Mouse (Mus musculus): ENCODE data around the gene Plscr3. TPM values are rescaled to one million over a fixed set of nuclear protein-coding genes. Genes with fewer than 3 reads are reported as not detected.

Gene Plscr3
- polyA plus RNA-seq, 1 experiment = 35.4 TPM

DNA sequence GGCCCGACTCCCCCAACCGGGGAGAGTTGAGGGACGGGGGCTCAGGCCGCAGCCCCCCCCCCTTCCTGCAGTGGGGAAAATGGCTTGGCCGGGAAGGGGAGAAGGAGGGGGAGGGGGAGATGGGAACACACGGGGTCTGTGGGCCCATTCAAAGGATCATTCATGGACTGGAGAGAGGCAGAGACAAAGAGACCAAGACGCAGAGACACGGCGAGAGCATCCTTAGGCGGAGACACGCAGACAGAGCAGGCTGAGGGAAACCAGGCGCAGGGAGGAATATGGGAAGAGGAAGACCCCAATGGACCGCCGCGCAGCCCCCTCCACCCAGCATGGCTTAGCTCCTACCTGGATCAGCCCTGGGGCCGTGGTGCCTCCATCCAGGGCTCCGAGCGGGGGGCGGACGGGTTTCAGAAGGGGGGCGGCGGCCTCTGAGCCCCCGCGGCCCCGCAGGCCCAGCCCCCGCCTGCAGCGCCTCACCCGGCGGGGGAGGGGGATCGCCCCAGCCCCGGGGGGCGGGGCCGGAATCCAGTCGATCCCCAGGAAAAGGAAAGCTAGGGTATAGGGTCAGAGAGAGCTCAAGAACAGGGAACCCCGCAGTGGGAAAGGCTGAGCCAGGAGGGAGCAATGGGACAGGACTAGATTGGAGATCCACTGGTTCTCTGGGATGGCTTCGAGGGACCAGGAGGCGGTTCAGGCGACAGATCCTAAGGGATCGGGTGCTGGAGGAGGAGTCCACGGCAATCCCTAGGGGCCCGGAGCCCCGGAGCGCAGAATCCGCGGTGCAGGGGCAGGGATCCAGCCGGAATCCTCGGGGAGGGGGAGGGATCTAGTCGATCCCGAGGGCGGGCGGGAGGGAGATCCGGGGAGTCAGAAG is 9.2 kb upstream of the Plscr3 start:
- 6% methylated on average over 49 of the region's 52 CpGs for WGBS
- Histone ChIP-seq H3K36me3 (ENCODE audit: control insufficient read depth, insufficient read depth, low read length) (no peaks in the 10 kb centered on the region), H3K4me1 (ENCODE audit: control insufficient read depth, insufficient read depth, insufficient read length) (peaks cover 10% of the 10 kb centered on the region), H3K4me3 (ENCODE audit: extremely low read depth, insufficient read depth, insufficient read length) (peak overlapping the region; percentile 76), H3K27ac (ENCODE audit: insufficient read depth, low read length) (no peak overlapping the region), H3K27me3 (ENCODE audit: control insufficient read depth, insufficient read depth, low read length) (peaks cover 13% of the 10 kb centered on the region)
- TF ChIP-seq CTCF (IDR thresholded peaks at IDR 0.05; ENCODE audit: extremely low read depth, insufficient read depth, insufficient read length, insufficient replicate concordance) (no peak), POLR2A (IDR thresholded peaks at IDR 0.05; ENCODE audit: low read depth, low read length) (no peak)
- no peak for DNase-seq (ENCODE audit: low read depth in 1 of 2, low spot score in 2 of 2)

DNA sequence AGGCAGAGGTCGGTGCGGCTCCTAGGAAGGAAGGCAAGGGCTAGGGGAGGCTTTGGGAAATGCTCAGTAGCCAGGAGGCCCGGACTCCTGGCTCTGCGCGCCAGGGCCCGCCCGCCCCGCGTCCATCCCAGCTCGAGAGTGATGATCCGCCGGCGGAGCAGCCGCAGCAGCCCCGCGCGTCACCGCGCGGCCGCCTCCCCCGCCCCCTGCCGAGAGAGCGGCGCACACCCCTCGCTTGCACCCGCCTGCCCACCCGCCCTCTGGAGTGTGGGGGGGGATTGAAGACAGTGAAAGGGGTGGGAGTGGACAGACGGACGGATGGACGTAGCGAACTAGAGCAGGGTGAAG is 8.6 kb upstream of the Plscr3 start, which contains the start of gene Nlgn2:
Gene Nlgn2, minus strand, starts transcription at position 181 of the 348 bp plus-strand sequence.
- no peak for TF ChIP-seq CTCF (IDR thresholded peaks at IDR 0.05; ENCODE audit: extremely low read depth, insufficient read depth, insufficient read length, insufficient replicate concordance)
- TF ChIP-seq POLR2A (IDR thresholded peaks at IDR 0.05; ENCODE audit: low read depth, low read length) = no peak
- WGBS = 2% methylated on average over 32 of the region's 32 CpGs
- Histone ChIP-seq H3K4me3 (ENCODE audit: extremely low read depth, insufficient read depth, insufficient read length) (peak within 1 kb of the TSS; percentile 76), H3K36me3 (ENCODE audit: control insufficient read depth, insufficient read depth, low read length) (no peaks in the 10 kb centered on the region), H3K27me3 (ENCODE audit: control insufficient read depth, insufficient read depth, low read length) (peaks cover 13% of the 10 kb centered on the region), H3K27ac (ENCODE audit: insufficient read depth, low read length) (peak within 1 kb of the TSS; percentile 46), H3K4me1 (ENCODE audit: control insufficient read depth, insufficient read depth, insufficient read length) (peaks cover 10% of the 10 kb centered on the region)
- DNase-seq (ENCODE audit: low read depth in 1 of 2, low spot score in 2 of 2) = no peak

DNA sequence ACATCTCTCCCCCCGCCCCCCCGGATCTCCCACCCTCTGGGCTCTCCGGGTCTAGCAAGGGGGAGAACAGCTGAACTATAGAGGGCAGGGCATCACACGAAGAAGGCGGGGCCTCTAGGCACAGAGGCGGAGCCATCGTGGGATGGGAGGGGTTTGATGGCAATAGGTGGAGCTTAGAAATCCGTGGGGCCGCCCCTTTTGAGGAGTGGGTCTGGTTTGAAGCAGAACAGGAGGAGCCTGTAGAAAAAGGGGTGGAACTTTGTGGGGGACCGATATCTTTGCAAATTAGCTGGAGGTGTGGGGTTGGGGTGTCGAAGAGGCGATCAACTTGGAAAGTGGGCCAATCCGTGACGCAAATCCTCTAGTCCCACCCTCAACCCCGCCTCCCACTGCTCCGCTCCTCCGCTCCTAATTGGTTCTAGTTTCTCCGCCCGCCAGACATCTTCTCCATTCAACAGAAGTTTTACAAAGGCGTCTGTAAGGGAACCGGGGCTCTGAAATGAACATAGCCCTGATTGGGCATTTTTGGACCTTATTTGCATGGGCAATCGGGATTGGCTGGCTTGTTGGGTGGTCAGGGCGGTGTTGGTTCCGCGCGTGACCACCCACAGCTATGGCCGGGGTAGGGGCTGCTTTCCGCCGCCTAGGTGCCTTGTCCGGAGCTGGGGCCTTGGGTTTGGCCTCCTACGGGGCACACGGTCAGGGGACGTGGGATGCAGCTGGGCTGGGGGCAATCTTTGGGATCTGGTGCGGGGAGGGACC is 8.0 kb upstream of the Plscr3 start, which contains the start of gene Tmem256:
Gene Tmem256, plus strand, starts transcription at position 563 of the 762 bp plus-strand sequence.
- Histone ChIP-seq H3K27me3 (ENCODE audit: control insufficient read depth, insufficient read depth, low read length) (peaks cover 13% of the 10 kb centered on the region), H3K4me1 (ENCODE audit: control insufficient read depth, insufficient read depth, insufficient read length) (peaks cover 10% of the 10 kb centered on the region), H3K36me3 (ENCODE audit: control insufficient read depth, insufficient read depth, low read length) (no peaks in the 10 kb centered on the region), H3K27ac (ENCODE audit: insufficient read depth, low read length) (peak within 1 kb of the TSS; percentile 46), H3K4me3 (ENCODE audit: extremely low read depth, insufficient read depth, insufficient read length) (peak within 1 kb of the TSS; percentile 76)
- peak; percentile 79 to 91 for DNase-seq (ENCODE audit: low read depth in 1 of 2, low spot score in 2 of 2)
- TF ChIP-seq POLR2A (IDR thresholded peaks at IDR 0.05; ENCODE audit: low read depth, low read length) (peak; percentile 35), CTCF (IDR thresholded peaks at IDR 0.05; ENCODE audit: extremely low read depth, insufficient read depth, insufficient read length, insufficient replicate concordance) (no peak)
- WGBS = under 1% methylated on average over 34 of the region's 34 CpGs

DNA sequence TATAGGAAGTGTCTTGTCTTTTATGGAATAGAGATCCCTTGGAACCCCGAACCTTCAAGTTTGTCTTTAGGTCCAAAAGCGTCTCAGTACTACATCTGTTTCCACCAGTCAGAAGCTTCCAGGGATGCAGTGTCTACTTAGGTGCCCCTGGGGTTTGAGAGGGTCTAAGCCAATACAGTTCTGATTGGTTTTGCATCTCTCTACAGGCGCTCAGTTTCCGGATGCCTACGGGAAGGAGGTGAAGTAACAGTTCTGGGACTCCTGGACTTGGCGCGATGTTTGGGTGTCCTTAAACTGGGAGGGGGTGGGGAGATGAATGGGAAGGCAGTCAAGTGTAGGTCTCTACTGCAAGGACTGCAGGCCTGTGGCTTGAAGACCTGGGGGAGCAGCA is 7.5 kb upstream of the Plscr3 start:
- Histone ChIP-seq H3K4me1 (ENCODE audit: control insufficient read depth, insufficient read depth, insufficient read length) (peaks cover 10% of the 10 kb centered on the region), H3K27ac (ENCODE audit: insufficient read depth, low read length) (peak overlapping the region; percentile 46), H3K4me3 (ENCODE audit: extremely low read depth, insufficient read depth, insufficient read length) (peak overlapping the region; percentile 76), H3K36me3 (ENCODE audit: control insufficient read depth, insufficient read depth, low read length) (no peaks in the 10 kb centered on the region), H3K27me3 (ENCODE audit: control insufficient read depth, insufficient read depth, low read length) (peaks cover 13% of the 10 kb centered on the region)
- TF ChIP-seq POLR2A (IDR thresholded peaks at IDR 0.05; ENCODE audit: low read depth, low read length) (no peak), CTCF (IDR thresholded peaks at IDR 0.05; ENCODE audit: extremely low read depth, insufficient read depth, insufficient read length, insufficient replicate concordance) (no peak)
- WGBS = 2% methylated on average over 7 of the region's 7 CpGs
- no peak for DNase-seq (ENCODE audit: low read depth in 1 of 2, low spot score in 2 of 2)

DNA sequence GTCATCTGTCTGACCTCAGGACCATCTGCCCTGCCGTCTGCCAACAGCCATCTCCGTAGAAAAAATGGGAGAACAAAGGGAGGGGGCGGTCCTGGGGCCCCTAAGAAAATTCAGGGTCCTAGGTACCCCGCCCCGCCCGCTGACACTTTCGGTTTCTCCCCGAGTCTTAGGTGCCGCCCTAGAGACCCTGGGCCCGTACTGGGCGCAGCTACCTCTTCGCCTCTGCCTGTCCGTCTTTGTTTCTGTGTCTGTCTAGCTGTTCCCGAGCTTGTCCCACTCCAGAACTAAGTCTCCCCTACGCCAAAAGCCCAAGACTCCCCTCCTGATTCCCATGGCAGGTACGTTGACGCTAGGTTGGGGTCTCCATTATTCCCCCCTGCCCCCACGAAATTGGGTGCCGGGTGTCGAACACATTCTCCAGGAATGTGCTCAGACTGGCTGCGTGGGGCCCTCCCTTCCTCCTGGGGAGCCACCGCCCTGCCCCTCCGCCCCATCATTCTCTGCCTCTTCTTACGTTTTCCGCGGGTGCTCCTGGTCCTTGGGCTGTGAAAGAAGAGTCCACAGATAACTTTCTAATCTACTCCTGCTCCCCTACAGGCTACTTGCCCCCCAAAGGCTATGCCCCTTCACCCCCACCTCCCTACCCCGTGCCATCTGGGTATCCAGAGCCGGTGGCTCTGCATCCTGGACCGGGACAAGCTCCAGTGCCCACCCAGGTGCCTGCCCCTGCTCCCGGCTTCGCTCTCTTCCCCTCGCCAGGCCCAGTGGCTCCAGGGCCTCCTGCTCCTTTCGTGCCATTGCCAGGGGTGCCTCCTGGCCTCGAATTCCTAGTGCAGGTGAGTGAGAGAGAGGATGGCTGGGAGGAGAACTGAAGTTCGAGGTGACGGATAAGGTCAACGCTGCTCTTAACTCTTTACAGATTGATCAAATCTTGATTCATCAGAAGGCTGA is 837 bp downstream of the Plscr3 start:
- DNase-seq (ENCODE audit: low read depth in 1 of 2, low spot score in 2 of 2) = no peak
- peak overlapping the region; percentile 31; the same call in 1 of the 2 replicates for H3K27ac ChIP-seq (ENCODE audit: insufficient read depth, low read length)
- no peaks in the 10 kb centered on the region for H3K36me3 ChIP-seq (ENCODE audit: control insufficient read depth, insufficient read depth, low read length)
- H3K4me1 ChIP-seq (ENCODE audit: control insufficient read depth, insufficient read depth, insufficient read length) = peaks cover 18% of the 10 kb centered on the region; the same call in 1 of the 2 replicates
- TF ChIP-seq POLR2A (IDR thresholded peaks at IDR 0.05; ENCODE audit: low read depth, low read length) = no peak
- no peak for TF ChIP-seq CTCF (IDR thresholded peaks at IDR 0.05; ENCODE audit: extremely low read depth, insufficient read depth, insufficient read length, insufficient replicate concordance)
- peak overlapping the region; percentile 66 for H3K4me3 ChIP-seq (ENCODE audit: extremely low read depth, insufficient read depth, insufficient read length)
- H3K27me3 ChIP-seq (ENCODE audit: control insufficient read depth, insufficient read depth, low read length) = no peaks in the 10 kb centered on the region
- 8% methylated on average over 37 of the region's 37 CpGs for WGBS

DNA sequence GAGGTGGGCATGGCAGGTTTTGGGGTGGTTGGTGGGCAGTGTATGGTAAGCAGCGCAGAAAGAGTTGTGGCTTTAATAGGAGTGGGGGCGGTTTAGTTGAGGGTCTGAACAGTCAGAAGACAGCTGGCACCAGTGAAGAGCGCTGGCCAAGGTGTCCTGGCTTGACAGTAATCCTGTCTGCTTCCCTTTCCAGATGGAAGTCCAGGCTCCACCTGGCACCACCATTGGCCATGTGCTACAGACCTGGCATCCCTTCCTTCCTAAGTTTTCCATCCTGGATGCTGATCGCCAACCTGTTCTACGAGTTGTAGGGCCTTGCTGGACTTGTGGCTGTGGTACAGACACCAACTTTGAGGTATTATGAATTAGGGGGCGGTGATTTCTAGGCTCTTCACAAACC is 1.8 kb downstream of the Plscr3 start:
- H3K27me3 ChIP-seq (ENCODE audit: control insufficient read depth, insufficient read depth, low read length) = no peaks in the 10 kb centered on the region
- 95% methylated on average over 6 of the region's 6 CpGs for WGBS
- no peak overlapping the region for H3K27ac ChIP-seq (ENCODE audit: insufficient read depth, low read length)
- H3K36me3 ChIP-seq (ENCODE audit: control insufficient read depth, insufficient read depth, low read length) = no peaks in the 10 kb centered on the region
- H3K4me3 ChIP-seq (ENCODE audit: extremely low read depth, insufficient read depth, insufficient read length) = no peak overlapping the region
- TF ChIP-seq POLR2A (IDR thresholded peaks at IDR 0.05; ENCODE audit: low read depth, low read length) (no peak), CTCF (IDR thresholded peaks at IDR 0.05; ENCODE audit: extremely low read depth, insufficient read depth, insufficient read length, insufficient replicate concordance) (no peak)
- no peak for DNase-seq (ENCODE audit: low read depth in 1 of 2, low spot score in 2 of 2)
- H3K4me1 ChIP-seq (ENCODE audit: control insufficient read depth, insufficient read depth, insufficient read length) = peaks cover 18% of the 10 kb centered on the region; the same call in 1 of the 2 replicates

Data from spleen, adult 2 months (tissue).